Mouse (Mus musculus): Measurements from ENCODE around the gene Igfbp7.

Gene Igfbp7

GRCm38 (mm10) chr5:77405455-77406057 is 2.3 kb downstream of the Igfbp7 start:
- DNase-seq (ENCODE audit: extremely low spot score, low spot score) = no peak

- no peak for DNase-seq (ENCODE audit: extremely low spot score, low spot score)
These were observed 2.9 kb downstream of the Igfbp7 start for GRCm38 (mm10) chr5:77404941-77405340.

- DNase-seq (ENCODE audit: extremely low spot score, low spot score) = no peak
These were observed 4.9 kb downstream of the Igfbp7 start for GRCm38 (mm10) chr5:77402901-77403300.

DNA sequence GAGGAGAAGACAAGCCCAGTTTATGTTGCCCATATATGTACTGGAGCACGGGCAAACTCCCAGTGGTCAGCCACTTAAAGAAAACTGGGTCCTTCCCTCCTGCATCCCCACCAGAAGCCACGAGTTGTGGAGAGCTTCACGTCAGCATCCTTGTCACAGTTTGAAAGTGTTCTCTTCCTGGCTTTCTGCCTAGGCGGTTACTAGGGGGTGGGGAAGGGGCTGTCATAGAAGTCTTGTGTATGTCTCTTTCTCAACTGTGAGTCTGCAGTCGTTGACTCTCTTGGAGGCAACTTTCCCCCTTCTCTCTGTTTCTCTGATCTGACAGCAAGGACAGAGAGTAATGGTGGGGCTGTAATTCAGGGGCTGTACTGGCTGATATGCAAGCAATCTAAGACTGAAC is 5.7 kb downstream of the Igfbp7 start:
- no peak for DNase-seq (ENCODE audit: extremely low spot score, low spot score)

- no peak for DNase-seq (ENCODE audit: extremely low spot score, low spot score)
These were observed 7.0 kb downstream of the Igfbp7 start for GRCm38 (mm10) chr5:77400823-77401222.

DNA sequence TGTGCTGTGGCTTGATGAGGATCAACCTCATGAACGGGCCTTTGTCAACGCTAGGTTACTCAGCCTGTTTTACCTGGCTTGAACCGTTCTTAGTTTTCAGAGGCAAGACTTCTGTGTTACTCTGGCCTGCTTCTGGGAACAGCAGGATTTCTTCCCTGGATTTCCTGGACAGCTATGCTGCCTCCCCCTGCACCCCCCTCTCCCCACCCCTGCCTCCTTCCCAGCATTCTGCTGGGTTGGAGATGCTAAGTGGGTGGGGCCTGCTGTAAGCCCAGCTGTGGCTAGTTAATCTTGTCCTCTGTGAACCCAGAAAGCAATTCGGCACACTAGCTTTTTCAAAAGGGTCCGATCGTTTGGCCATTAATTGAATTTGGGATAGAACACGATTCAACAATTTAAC is 7.7 kb downstream of the Igfbp7 start:
- no peak for DNase-seq (ENCODE audit: extremely low spot score, low spot score)

DNA sequence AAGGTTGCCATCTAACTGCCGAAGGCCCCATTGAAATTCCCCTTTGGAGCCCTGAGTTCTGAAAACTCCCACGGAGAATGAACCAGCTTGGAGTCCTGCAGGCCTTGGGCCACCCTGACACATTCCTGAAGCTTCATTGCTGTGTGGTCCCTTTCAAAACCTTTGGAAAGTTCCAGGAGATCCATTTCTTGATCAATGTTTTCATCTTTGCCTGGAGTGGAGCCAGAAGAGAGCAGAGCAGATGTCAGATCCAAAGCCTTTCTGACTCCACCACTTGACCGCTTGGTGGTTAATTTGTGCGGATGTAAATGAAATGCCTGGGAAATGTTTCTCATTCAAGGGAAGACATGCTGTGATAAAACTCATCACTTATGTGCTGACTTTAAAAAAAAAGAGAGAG is 8.8 kb downstream of the Igfbp7 start:
- no peak for DNase-seq (ENCODE audit: extremely low spot score, low spot score)

DNA sequence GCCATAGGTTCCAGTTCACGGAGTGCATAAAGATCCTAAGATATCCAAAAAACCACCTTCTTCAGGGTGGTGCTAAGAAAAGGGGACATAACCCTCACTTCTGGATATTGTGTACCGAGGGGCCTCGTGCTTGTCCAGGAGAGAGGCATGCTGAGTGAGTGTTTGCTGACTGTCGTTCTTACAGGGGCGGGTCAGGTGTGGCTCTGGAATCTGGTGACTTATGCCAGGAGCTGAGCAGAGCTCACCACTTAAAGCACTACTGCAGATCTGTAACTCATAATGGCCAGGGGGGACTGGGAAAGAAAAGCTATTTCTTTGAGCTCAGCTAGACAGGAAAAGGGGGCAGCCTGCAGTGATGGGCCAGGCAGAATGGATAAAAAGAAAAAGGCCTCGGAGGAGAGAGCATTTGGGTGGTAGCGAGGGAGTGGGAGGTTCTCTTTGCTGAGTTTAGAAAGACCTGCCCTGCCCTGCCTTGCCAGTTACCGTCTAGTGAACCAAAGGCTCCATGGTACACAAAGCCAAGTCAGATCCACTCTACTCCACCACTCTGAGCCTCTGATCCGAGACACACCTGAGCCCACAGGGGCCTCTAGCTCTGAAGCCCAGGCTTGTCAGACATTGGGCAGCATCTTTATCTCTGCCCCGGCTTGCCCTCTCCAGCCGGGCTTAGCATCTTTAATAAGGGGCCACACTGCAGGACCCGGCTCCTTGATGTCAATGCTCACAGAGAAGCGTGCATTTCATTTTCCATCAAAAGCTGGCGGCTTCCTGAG is 9.4 kb downstream of the Igfbp7 start:
- no peak for DNase-seq (ENCODE audit: extremely low spot score, low spot score)

DNA sequence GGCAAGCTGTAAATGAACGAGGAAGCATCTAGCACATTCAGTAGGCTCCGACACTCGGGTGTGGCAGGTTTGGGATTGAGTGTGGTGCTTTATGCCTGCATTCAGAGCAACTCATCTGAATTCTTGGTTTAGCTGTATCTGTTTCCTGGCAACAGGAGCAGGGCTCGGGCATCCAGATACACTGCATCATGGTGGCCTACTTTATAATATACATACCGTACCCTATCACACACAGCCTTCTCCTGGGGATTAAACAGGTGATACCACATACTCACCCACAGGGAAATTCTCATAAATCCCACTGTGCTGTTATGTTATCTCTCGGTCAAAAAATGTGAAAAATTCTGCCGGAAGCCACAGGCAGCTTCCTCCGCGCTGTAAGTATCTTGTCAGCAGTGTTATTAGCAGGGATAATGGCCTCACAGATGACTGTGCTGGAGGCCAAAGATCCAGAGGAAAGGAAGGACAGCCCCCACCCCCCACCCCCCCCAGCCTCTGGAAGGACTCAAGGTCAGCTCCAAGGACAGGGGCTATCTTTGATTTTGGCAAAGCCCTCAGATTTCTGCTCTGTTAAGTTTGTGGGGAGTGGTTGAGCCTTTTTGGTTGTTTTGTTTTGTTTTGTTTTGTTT is 13.7 kb downstream of the Igfbp7 start:
- no peak for DNase-seq (ENCODE audit: extremely low spot score, low spot score)

- no peak for DNase-seq (ENCODE audit: extremely low spot score, low spot score)
These were observed 14.7 kb downstream of the Igfbp7 start for GRCm38 (mm10) chr5:77393094-77393619.

DNA sequence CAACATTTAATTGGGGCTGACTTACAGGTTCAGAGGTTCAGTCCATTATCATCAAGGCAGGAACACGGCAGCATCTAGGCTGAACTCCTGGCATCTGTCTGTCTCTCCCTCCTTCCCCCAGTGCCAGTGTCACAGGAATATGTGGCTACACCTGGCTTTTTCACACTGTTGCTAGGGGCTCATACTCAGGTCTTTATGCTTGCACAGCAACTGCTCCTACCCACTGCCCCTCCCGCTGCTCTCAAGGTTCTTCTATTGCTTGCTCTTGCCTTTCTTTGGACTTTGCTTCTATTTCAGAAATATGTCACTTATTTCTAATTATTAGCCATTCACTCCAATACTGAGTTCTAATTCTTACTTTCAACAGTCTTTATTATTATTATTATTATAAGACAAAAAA is 17.6 kb downstream of the Igfbp7 start:
- no peak for DNase-seq (ENCODE audit: extremely low spot score, low spot score)

DNA sequence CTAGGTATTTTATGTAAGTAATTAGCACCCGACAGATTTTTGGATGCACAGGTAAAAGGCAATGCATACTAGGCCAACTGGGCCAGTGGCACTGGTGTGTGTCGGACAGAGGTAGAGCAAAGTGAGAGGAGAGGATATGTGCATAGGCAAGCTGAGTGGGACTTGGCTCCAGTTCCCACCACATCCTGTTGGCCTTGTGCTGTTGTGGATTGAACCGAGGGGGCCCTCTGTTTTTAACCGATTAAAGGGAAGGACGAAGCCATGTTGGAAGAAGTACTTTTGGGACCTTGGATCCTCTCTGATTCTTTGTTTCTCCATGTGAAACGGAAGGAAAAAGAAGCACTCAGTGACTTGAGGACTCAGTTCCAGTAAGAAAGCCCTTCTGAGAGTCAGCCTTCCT is 19.5 kb downstream of the Igfbp7 start:
- no peak for DNase-seq (ENCODE audit: extremely low spot score, low spot score)

- DNase-seq (ENCODE audit: extremely low spot score, low spot score) = no peak
These were observed 20.5 kb downstream of the Igfbp7 start for GRCm38 (mm10) chr5:77387414-77387704.

- no peak for DNase-seq (ENCODE audit: extremely low spot score, low spot score)
These were observed 21.0 kb downstream of the Igfbp7 start for GRCm38 (mm10) chr5:77386596-77387413.

DNA sequence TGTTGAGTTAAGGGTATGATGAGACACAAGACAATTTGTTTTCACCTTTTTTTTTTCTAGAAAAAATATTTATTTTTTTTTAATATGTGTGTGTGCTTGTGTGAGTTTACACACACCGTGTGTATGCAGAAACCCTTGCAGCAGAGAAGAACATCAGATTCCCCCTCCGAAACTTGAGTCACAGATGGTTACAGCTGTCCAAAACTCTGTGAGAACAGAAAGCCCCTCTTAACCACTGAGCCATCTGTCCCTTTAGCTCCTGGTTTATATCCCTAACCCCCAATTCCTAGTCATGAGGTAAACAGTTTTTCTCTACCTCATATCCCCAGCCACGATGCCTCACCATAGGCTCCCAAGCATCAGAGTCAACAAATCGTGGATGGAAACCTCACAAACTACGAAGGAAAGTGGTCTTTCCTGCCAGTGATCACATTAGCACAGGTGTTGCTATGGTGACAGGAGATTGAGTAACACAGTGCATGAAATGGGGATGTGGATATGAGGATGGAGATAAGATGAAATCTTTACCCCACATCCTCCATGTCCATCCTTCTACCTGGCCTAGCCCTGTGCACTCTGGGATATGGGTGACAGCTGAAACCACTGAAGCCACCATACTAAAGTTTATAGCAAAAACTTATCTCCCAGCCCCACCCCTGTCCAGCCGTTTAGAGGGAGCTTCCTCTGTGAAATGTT is 21.8 kb downstream of the Igfbp7 start:
- DNase-seq (ENCODE audit: extremely low spot score, low spot score) = no peak

- DNase-seq (ENCODE audit: extremely low spot score, low spot score) = no peak
These were observed 22.6 kb downstream of the Igfbp7 start for GRCm38 (mm10) chr5:77385221-77385620.

- no peak for DNase-seq (ENCODE audit: extremely low spot score, low spot score)
These were observed 23.1 kb downstream of the Igfbp7 start for GRCm38 (mm10) chr5:77384724-77385123.

- DNase-seq (ENCODE audit: extremely low spot score, low spot score) = no peak
These were observed 23.9 kb downstream of the Igfbp7 start for GRCm38 (mm10) chr5:77383799-77384554.

GRCm38 (mm10) chr5:77381686-77382085 is 26.2 kb downstream of the Igfbp7 start:
- no peak for DNase-seq (ENCODE audit: extremely low spot score, low spot score)

DNA sequence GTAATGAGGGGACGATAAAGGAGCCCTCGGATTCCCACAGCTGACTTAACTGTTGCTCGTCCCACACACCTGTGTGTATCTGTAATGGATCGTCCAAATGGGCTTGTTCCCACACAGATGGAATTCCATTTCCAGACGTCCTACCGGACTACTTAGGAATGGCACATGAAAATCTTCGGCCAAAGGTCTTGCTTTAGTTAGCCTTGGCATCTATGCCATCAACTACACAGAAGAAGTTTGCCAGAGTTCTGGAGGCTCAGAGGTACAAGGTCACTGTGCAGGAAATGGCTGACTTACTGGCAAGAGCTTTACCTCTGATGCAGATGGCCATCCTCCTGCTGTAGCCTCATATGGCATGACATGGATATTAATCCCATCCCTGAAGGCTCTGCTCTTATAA is 26.6 kb downstream of the Igfbp7 start:
- DNase-seq (ENCODE audit: extremely low spot score, low spot score) = no peak

All from neural tube, embryonic 10.5 days (tissue).